Mouse (Mus musculus) small intestine, adult 2 months (tissue): ENCODE data around the gene Lcn8.

Experiments
- CTCF ChIP-seq: fragments of 200-500 bp; IDR thresholded peaks from 2 replicates; pipeline ENCODE4 v1.5.1; 2012; ENCODE audit warnings: low read depth, mild to moderate bottlenecking, control low read depth, inconsistent platforms, low read length, moderate library complexity, mixed read lengths; ENCODE audit not compliant: insufficient replicate concordance, insufficient read length; ENCODE audit errors: extremely low read depth
- POLR2A ChIP-seq: fragments of 200-500 bp; IDR thresholded peaks from 2 replicates; pipeline ENCODE4 v1.6.1; 2012; ENCODE audit warnings: low read depth, mild to moderate bottlenecking, control low read depth, inconsistent platforms, low read length, moderate library complexity

GRCm38 (mm10) chr2:25616398-25616797, 36.5 kb upstream of the Lcn8 start:
- TF ChIP-seq CTCF (no peak), POLR2A (no peak)
